10 mouse cellular contexts compared by ENCODE assay signal in genomic region chr17:31821136-31821933, GRCm38 (mm10). TPM values are rescaled to one million over a fixed set of nuclear protein-coding genes. Genes with fewer than 3 reads are reported as not detected.
DNase-seq lines count a peak whose midpoint lies in the region; ATAC-seq lines count a peak whose summit lies in the region.
"Had no signal": no experiment of that assay in that cellular context is flagged by ENCODE, and none has a peak within 500 bp of the region (broad histone marks: within the 10 kb centered on the region; RNA-seq: fewer than 3 reads in every experiment).

No protein-coding gene starts in this region.

- no peak overlapping the region for H3K27ac ChIP-seq in midbrain, embryonic 14.5 days (replicated peaks; ENCODE audit: low read depth, low read length)

- H3K4me3 ChIP-seq in midbrain, embryonic 14.5 days (replicated peaks; ENCODE audit: low read depth, low read length): no peak overlapping the region

- H3K9me3 ChIP-seq in midbrain, embryonic 14.5 days (ENCODE audit: control insufficient read depth, low read length): no peaks in the 10 kb centered on the region
- H3K9me3 ChIP-seq: G1E had no signal

- H3K27me3 ChIP-seq in midbrain, embryonic 14.5 days (ENCODE audit: control insufficient read depth, insufficient read depth, low read length): no peaks in the 10 kb centered on the region

- no peak overlapping the region for H3K9ac ChIP-seq in midbrain, embryonic 14.5 days (replicated peaks; ENCODE audit: low read length)

- peaks cover 16% of the 10 kb centered on the region for H3K4me1 ChIP-seq in midbrain, embryonic 14.5 days (ENCODE audit: control insufficient read depth, insufficient read depth, low read length)

- intact Hi-C loops in heart, postnatal 36 days (cut with DNase I): no loop called here

- no peak overlapping the region for H3K4me2 ChIP-seq in midbrain, embryonic 14.5 days (ENCODE audit: low read length)

- whole genome bisulfite sequencing in midbrain, embryonic 14.5 days: 49% methylated on average over 13 of the region's 13 CpGs

- H3K36me3 ChIP-seq in midbrain, embryonic 14.5 days (ENCODE audit: control insufficient read depth, insufficient read depth, low read length): no peaks in the 10 kb centered on the region
- H3K36me3 ChIP-seq: G1E had no signal

- DNase-seq in heart, adult 11 months: peak; percentile 91
- DNase-seq in heart, postnatal 36 days: no peak
- peak; percentile 57 for DNase-seq in urinary bladder, postnatal 14 days (ENCODE audit: low spot score)
- no peak for DNase-seq in urinary bladder, postnatal 4 days (ENCODE audit: low spot score in 2 of 2)
- DNase-seq in midbrain, embryonic 14.5 days: no peak
- peak; percentile 77 for DNase-seq in thymus, postnatal 4 days
- no peak for DNase-seq in cerebellum, postnatal 25 days
- DNase-seq in layer of hippocampus, postnatal 10 days (ENCODE audit: low spot score in 2 of 2): no peak
- DNase-seq: cerebellum, postnatal 36 days had no signal

- 0 out of 2 replicates have a peak, but pooled peaks have one; percentile 21 for ATAC-seq in midbrain, embryonic 14.5 days (ENCODE audit: low FRiP score, low TSS enrichment)

RNA-seq across cellular contexts. Expression of gene Sik1, which starts 34.3 kb away (rescaled TPM):
- 10 to 100 TPM; 24.0 to 68.3 TPM for total RNA-seq in heart, postnatal 36 days (2021)
- polyA plus RNA-seq in midbrain, embryonic 14.5 days (2014; fragmentation: Nextera tagmentation; extraction: Ambion mirVana): 15.3 and 19.3 TPM in 2 replicates
- 10 to 100 TPM; 21.7 to 22.2 TPM for total RNA-seq in layer of hippocampus, postnatal 10 days (2021)

Comparison
In these comparisons a context has a peak if more than half of its experiments do, and no peak if none do; other contexts are left out.
1. DNase-seq: peak in heart, adult 11 months (single experiment), urinary bladder, postnatal 14 days (single experiment) and thymus, postnatal 4 days (single experiment); none in heart, postnatal 36 days (0 of 2), urinary bladder, postnatal 4 days (0 of 2), midbrain, embryonic 14.5 days (single experiment), cerebellum, postnatal 25 days (0 of 2) and layer of hippocampus, postnatal 10 days (0 of 2).